Mouse (Mus musculus): ENCODE data around the gene Sry. TPM values are rescaled to one million over a fixed set of nuclear protein-coding genes. Genes with fewer than 3 reads are reported as not detected.

The Sry gene
- polyA plus RNA-seq (2016; fragmentation: Nextera tagmentation; extraction: Ambion mirVana), result not detected in 2 replicates

DNA sequence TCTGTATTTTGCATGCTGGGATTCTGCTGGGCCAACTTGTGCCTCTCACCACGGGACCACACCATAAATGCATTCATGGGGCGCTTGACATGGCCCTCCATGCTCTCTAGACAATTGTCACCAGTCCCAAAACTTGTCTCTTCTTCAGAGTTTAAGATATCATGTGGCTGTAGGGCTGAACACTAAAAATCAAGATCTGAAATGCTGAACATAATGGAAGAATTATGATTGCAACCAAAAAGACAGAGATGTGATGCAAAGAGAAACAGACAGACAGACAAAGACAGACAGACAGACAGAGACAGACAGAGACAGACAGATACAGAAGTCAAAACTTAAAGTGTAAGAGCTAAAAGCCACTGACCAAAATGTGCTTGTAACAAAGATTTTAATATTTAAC is at the start of gene Sry:
Gene Sry, minus strand, starts transcription at position 101 of the 400 bp plus-strand sequence.
- no peaks in the 10 kb centered on the region for H3K4me1 ChIP-seq
- no peaks in the 10 kb centered on the region for H3K27me3 ChIP-seq (ENCODE audit: insufficient read depth, poor library complexity, severe bottlenecking)
- H3K9me3 ChIP-seq, result no peaks in the 10 kb centered on the region
- 76% methylated on average over 2 of the region's 2 CpGs for WGBS
- H3K4me3 ChIP-seq, result no peak within 1 kb of the TSS
- no peaks in the 10 kb centered on the region for H3K36me3 ChIP-seq
- DNase-seq (ENCODE audit: low spot score), result no peak
- no peak within 1 kb of the TSS for H3K27ac ChIP-seq

Other genes starting within 250 kb of the Sry start
- not detected in 2 replicates for gene H2al2c, start 64.6 kb downstream of the Sry start, polyA plus RNA-seq (2016; fragmentation: Nextera tagmentation; extraction: Ambion mirVana)
- not detected in 2 replicates for gene H2al2b, start 57.0 kb upstream of the Sry start, polyA plus RNA-seq (2016; fragmentation: Nextera tagmentation; extraction: Ambion mirVana)
- not detected in 2 replicates for gene Gm4064, start 132.5 kb upstream of the Sry start, polyA plus RNA-seq (2016; fragmentation: Nextera tagmentation; extraction: Ambion mirVana)
- gene Rbmy, start 167.0 kb upstream of the Sry start, polyA plus RNA-seq (2016; fragmentation: Nextera tagmentation; extraction: Ambion mirVana), result not detected in 2 replicates
- gene Gm10256, start 167.0 kb upstream of the Sry start, polyA plus RNA-seq (2016; fragmentation: Nextera tagmentation; extraction: Ambion mirVana), result not detected in 2 replicates
- gene Gm10352, start 237.3 kb upstream of the Sry start, polyA plus RNA-seq (2016; fragmentation: Nextera tagmentation; extraction: Ambion mirVana), result not detected in 2 replicates